Mouse (Mus musculus): ENCODE measurements around the gene Gnb3. TPM values are rescaled to one million over a fixed set of nuclear protein-coding genes. Genes with fewer than 3 reads are reported as not detected.
"Not testable (repeated sequence)": the region's sequence is repeated elsewhere in the genome, so short reads cannot be mapped to it uniquely, and the experiment has no call there.

Gnb3 gene
- polyA plus RNA-seq, 1 experiment from 2014 or later = 0.54 TPM

DNA sequence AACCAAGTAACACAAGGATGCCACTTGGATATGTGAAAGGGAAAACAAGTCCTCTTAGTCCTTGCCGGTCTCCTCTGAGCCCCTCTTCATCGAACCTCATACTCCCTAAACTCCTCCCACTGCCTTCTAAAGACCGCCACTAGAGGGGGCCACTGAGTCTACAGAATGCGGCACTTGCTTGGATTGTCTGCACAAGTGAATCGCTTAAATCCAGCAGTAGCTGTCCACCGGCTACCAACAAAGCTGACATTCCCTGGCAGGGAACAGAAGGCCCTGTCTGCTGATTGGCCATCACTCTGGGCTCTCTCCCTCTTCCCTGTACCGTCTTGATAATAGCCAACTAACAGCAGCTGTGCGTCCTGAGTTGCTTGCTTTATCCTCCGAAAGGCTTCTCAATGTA, 7.2 kb upstream of the Gnb3 start:
- Histone ChIP-seq H3K4me3 (ENCODE audit: low read depth, low read length) (no peak overlapping the region), H3K4me1 (ENCODE audit: control insufficient read depth, insufficient read depth, low read length) (no peaks in the 10 kb centered on the region), H3K9ac (replicated peaks; ENCODE audit: low read depth, low read length) (no peak overlapping the region), H3K4me2 (ENCODE audit: low read depth, low read length) (no peak overlapping the region; the same call in 1 of the 2 replicates), H3K27me3 (ENCODE audit: control insufficient read depth, insufficient read depth, low read length) (no peaks in the 10 kb centered on the region), H3K27ac (ENCODE audit: low read depth, low read length) (peak overlapping the region; percentile 52; the same call in 1 of the 2 replicates), H3K9me3 (ENCODE audit: control insufficient read depth, low read length) (no peaks in the 10 kb centered on the region), H3K36me3 (ENCODE audit: control insufficient read depth, insufficient read depth, low read length) (peaks cover 10% of the 10 kb centered on the region; the same call in 1 of the 2 replicates)
- 4% methylated on average over 9 of the region's 9 CpGs for WGBS
- peak; percentile 90 for ATAC-seq (ENCODE audit: low read depth)

GRCm38 (mm10) chr6:124839805-124840204, 270 bp downstream of the Gnb3 start:
- Histone ChIP-seq H3K4me3 (ENCODE audit: low read depth, low read length) (no peak overlapping the region), H3K4me1 (ENCODE audit: control insufficient read depth, insufficient read depth, low read length) (no peaks in the 10 kb centered on the region), H3K27me3 (ENCODE audit: control insufficient read depth, insufficient read depth, low read length) (no peaks in the 10 kb centered on the region), H3K9me3 (ENCODE audit: control insufficient read depth, low read length) (no peaks in the 10 kb centered on the region), H3K36me3 (ENCODE audit: control insufficient read depth, insufficient read depth, low read length) (no peaks in the 10 kb centered on the region; the same call in 1 of the 2 replicates), H3K27ac (ENCODE audit: low read depth, low read length) (no peak overlapping the region), H3K9ac (replicated peaks; ENCODE audit: low read depth, low read length) (peak overlapping the region; percentile 8; the same call in 1 of the 2 replicates), H3K4me2 (ENCODE audit: low read depth, low read length) (no peak overlapping the region)
- whole genome bisulfite sequencing = 13% methylated on average over 8 of the region's 8 CpGs
- ATAC-seq (ENCODE audit: low read depth) = no peak

GRCm38 (mm10) chr6:124836411-124836810, 3.7 kb downstream of the Gnb3 start:
- H3K4me2 ChIP-seq (ENCODE audit: low read depth, low read length) = no peak overlapping the region
- no peak overlapping the region for H3K27ac ChIP-seq (ENCODE audit: low read depth, low read length)
- no peaks in the 10 kb centered on the region for H3K4me1 ChIP-seq (ENCODE audit: control insufficient read depth, insufficient read depth, low read length)
- no peak overlapping the region for H3K4me3 ChIP-seq (ENCODE audit: low read depth, low read length)
- ATAC-seq (ENCODE audit: low read depth) = no peak
- H3K9ac ChIP-seq (replicated peaks; ENCODE audit: low read depth, low read length) = no peak overlapping the region
- H3K36me3 ChIP-seq (ENCODE audit: control insufficient read depth, insufficient read depth, low read length) = no peaks in the 10 kb centered on the region; the same call in 1 of the 2 replicates
- H3K27me3 ChIP-seq (ENCODE audit: control insufficient read depth, insufficient read depth, low read length) = no peaks in the 10 kb centered on the region
- H3K9me3 ChIP-seq (ENCODE audit: control insufficient read depth, low read length) = no peaks in the 10 kb centered on the region
- WGBS = 85% methylated on average over 7 of the region's 7 CpGs

DNA sequence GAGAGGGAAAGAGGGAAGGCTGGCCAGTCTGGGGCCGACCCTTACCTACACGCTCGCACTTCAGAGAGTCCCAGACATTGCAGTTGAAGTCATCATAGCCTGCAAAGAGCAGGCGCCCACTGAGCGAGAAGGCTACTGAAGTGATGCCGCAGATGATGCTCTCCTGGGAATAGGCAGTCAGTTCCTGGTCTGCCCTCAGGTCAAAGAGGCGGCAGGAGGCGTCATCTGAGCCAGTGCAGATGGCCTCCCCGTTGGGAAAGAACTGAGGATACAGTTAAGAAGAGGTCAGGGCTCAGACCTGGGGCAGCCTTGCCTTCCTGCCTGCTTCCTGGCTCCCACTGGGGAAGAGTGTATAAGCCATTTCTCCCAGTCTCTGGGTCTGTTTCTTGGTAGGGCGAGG, 4.5 kb downstream of the Gnb3 start:
- H3K4me1 ChIP-seq (ENCODE audit: control insufficient read depth, insufficient read depth, low read length) = peaks cover under 1% of the 10 kb centered on the region; the same call in 1 of the 2 replicates
- no peak for ATAC-seq (ENCODE audit: low read depth)
- H3K27me3 ChIP-seq (ENCODE audit: control insufficient read depth, insufficient read depth, low read length) = no peaks in the 10 kb centered on the region
- H3K9me3 ChIP-seq (ENCODE audit: control insufficient read depth, low read length) = no peaks in the 10 kb centered on the region
- no peak overlapping the region for H3K27ac ChIP-seq (ENCODE audit: low read depth, low read length)
- 59% methylated on average over 10 of the region's 10 CpGs for WGBS
- no peaks in the 10 kb centered on the region for H3K36me3 ChIP-seq (ENCODE audit: control insufficient read depth, insufficient read depth, low read length)
- H3K9ac ChIP-seq (replicated peaks; ENCODE audit: low read depth, low read length) = no peak overlapping the region
- H3K4me3 ChIP-seq (ENCODE audit: low read depth, low read length) = no peak overlapping the region
- H3K4me2 ChIP-seq (ENCODE audit: low read depth, low read length) = no peak overlapping the region

DNA sequence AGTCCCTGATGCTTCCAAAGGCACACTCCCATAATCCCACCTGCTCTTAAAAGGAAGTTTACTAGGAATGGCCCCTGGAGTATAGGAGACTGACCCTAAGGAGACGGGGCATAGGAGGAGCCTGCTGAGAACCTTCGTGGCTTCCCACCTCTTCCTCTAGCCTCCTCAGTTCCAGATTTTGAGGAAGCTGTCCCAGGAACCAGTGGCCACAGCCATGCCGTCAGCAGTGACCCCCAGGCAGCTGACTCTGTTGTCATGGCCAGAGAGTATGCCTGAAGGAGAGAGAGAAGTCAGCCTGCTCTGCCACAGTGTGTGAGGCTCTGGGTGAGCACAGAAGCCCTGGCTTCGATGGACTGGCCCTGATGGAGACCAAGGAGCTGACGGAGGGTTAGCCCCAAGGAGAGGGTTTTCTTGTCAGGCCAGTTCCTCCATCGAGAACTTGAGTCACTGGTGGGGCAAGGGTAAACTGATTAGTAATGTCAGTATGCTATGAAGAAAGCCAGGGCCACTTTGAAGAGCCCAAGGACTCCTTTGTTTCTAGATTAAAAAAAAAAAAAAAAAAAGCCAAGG, 5.5 kb downstream of the Gnb3 start:
- Histone ChIP-seq H3K4me2 (ENCODE audit: low read depth, low read length) (no peak overlapping the region), H3K4me1 (ENCODE audit: control insufficient read depth, insufficient read depth, low read length) (peaks cover 5% of the 10 kb centered on the region; the same call in 1 of the 2 replicates), H3K27ac (ENCODE audit: low read depth, low read length) (no peak overlapping the region), H3K9me3 (ENCODE audit: control insufficient read depth, low read length) (no peaks in the 10 kb centered on the region), H3K9ac (replicated peaks; ENCODE audit: low read depth, low read length) (0 out of 2 replicates have a peak overlapping the region, but pooled peaks have one; percentile 21), H3K27me3 (ENCODE audit: control insufficient read depth, insufficient read depth, low read length) (no peaks in the 10 kb centered on the region), H3K36me3 (ENCODE audit: control insufficient read depth, insufficient read depth, low read length) (no peaks in the 10 kb centered on the region), H3K4me3 (ENCODE audit: low read depth, low read length) (no peak overlapping the region)
- no peak for ATAC-seq (ENCODE audit: low read depth)
- 84% methylated on average over 6 of the region's 6 CpGs for WGBS

- Histone ChIP-seq H3K36me3 (ENCODE audit: control insufficient read depth, insufficient read depth, low read length) (no peaks in the 10 kb centered on the region; the same call in 1 of the 2 replicates), H3K9ac (replicated peaks; ENCODE audit: low read depth, low read length) (no peak overlapping the region), H3K4me2 (ENCODE audit: low read depth, low read length) (no peak overlapping the region), H3K27me3 (ENCODE audit: control insufficient read depth, insufficient read depth, low read length) (no peaks in the 10 kb centered on the region), H3K4me1 (ENCODE audit: control insufficient read depth, insufficient read depth, low read length) (peaks cover 16% of the 10 kb centered on the region), H3K27ac (ENCODE audit: low read depth, low read length) (no peak overlapping the region), H3K9me3 (ENCODE audit: control insufficient read depth, low read length) (no peaks in the 10 kb centered on the region), H3K4me3 (ENCODE audit: low read depth, low read length) (no peak overlapping the region)
- no peak for ATAC-seq (ENCODE audit: low read depth)
- 91% methylated on average over 8 of the region's 8 CpGs for WGBS
Observed at GRCm38 (mm10) chr6:124831649-124832048, 8.4 kb downstream of the Gnb3 start.

GRCm38 (mm10) chr6:124831199-124831598, 8.9 kb downstream of the Gnb3 start:
- not testable (repeated sequence) for H3K4me2 ChIP-seq (ENCODE audit: low read depth, low read length); H3K4me3 ChIP-seq (ENCODE audit: low read depth, low read length); H3K9me3 ChIP-seq (ENCODE audit: control insufficient read depth, low read length); H3K27ac ChIP-seq (ENCODE audit: low read depth, low read length); ATAC-seq (ENCODE audit: low read depth); H3K36me3 ChIP-seq (ENCODE audit: control insufficient read depth, insufficient read depth, low read length); H3K27me3 ChIP-seq (ENCODE audit: control insufficient read depth, insufficient read depth, low read length); H3K9ac ChIP-seq (replicated peaks; ENCODE audit: low read depth, low read length)
- 99% methylated on average over 4 of the region's 4 CpGs for WGBS
- H3K4me1 ChIP-seq (ENCODE audit: control insufficient read depth, insufficient read depth, low read length) = peaks cover 16% of the 10 kb centered on the region

DNA sequence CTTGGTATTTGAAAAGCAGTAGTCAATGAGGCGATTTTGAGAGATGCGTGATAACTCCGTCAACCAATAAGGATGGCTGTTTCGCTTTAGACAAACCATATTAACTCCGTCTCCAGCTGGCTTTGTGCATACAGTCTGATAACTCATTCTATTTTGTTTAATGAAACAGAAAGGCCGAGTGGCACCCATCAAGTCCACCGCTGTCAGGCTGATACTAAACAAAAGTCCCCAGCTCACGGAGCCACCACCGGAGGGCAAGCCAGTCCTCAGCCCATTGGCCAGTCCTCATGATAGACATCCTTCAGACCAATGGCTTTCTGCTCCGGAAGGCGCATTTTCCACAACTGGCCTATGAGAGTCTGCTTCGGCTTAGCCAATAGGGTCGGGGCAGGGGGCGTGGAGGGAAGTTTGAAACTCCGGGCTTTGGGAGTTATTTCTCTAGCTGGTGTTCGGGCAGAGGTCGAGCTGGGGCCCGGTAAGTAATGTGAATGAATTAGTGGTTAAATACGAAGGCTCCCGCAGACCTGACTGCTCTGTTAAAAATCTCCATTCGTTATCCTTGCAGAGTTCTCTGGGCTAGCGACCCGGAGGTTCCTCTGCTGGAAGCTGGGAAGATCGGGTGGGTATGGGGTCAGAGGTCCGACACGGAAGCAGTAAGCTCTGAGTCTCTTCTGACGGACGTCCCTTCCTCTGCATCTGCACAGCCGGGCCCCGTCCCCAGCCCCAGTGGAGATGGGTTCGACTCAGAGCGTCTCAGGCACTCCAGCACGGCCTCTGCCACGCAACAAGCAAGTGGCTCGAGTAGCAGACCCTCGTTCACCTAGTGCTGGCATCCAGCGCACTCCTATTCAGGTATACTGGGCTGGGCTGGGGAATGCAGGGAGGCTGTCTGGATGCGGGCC, 10.0 kb downstream of the Gnb3 start:
- H3K4me1 ChIP-seq (ENCODE audit: control insufficient read depth, insufficient read depth, low read length) = peaks cover 16% of the 10 kb centered on the region
- peak overlapping the region; percentile 47 for H3K4me3 ChIP-seq (ENCODE audit: low read depth, low read length)
- peak overlapping the region; percentile 78 for H3K27ac ChIP-seq (ENCODE audit: low read depth, low read length)
- H3K27me3 ChIP-seq (ENCODE audit: control insufficient read depth, insufficient read depth, low read length) = no peaks in the 10 kb centered on the region
- H3K4me2 ChIP-seq (ENCODE audit: low read depth, low read length) = peak overlapping the region; percentile 53
- peak; percentile 89 for ATAC-seq (ENCODE audit: low read depth)
- no peaks in the 10 kb centered on the region for H3K9me3 ChIP-seq (ENCODE audit: control insufficient read depth, low read length)
- under 1% methylated on average over 38 of the region's 38 CpGs for WGBS
- H3K9ac ChIP-seq (replicated peaks; ENCODE audit: low read depth, low read length) = peak overlapping the region; percentile 60
- H3K36me3 ChIP-seq (ENCODE audit: control insufficient read depth, insufficient read depth, low read length) = peaks cover 10% of the 10 kb centered on the region

Data from neural tube, embryonic 14.5 days (tissue).